Mouse (Mus musculus): Measurements from ENCODE around the gene Prkar1b.

DNA sequence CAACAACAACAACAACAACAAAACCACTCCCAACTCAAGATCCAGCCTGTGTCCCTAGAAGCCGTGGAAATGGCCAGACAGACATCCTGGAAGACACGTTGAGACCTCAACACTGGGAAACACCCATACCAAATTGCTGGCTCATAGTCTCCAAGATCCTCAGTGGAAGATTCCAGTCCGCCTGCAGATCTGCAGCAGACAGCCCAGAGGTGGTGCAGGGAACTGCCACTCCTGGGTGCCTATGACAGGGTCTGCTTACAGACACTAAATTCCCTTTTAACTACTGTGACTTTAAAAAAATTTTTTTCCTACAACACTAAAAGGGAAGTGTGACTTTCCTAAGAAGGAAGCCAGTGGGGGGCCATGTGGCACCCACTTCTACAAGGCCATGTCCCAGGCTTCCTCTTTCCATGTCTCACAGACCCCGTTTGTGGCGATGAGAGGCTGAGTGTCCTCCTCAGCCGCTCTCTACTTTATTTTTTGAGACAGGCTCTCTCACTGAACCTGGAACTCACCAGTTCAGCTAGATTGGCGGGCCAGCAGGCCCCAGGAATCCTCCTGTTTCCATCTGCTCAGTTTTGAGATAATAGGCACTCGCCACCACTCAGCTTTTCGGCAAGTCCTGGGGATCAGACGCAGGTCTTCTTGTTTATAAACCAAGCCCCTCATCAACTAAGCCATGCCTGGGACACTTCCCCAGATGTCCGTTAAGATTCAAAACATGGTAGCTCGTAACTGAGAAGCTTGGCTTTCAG is 125.3 kb downstream of the Prkar1b start:
- TF ChIP-seq POLR2A (IDR thresholded peaks at IDR 0.05; ENCODE audit: control insufficient read depth, low read depth, low read length) (no peak), CTCF (IDR thresholded peaks at IDR 0.05; ENCODE audit: control insufficient read depth, insufficient read depth, insufficient replicate concordance, low read depth, low read length) (no peak)

Measured in testis, adult 2 months (tissue).